Mouse (Mus musculus): ENCODE measurements at regions not wholly inside any gene's neighbourhood (a gene's known extent, or its start where the extent isn't known, plus 50 kb on each side); places are given as distances from the start of the nearest gene placed in this dataset.

DNA sequence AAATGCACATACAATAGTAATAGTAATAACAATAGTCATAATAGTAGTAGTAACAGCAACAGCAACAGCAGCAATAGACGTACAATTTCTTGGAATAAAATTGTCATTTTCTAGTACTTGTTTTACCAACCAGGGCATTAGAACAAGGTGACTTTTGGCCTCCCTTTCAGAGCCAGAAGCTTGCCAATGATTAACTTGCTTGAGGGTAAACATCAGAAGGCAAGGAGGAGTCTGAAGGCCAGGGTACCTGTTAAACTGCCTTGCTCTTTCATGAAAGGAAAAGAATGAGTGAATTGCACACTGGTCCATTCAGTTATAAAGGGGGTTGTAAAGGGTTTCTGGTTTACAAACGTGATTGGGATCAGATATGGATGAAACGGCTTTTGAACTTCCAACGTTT, 351.2 kb upstream of the Nectin3 start:
- Histone ChIP-seq H3K27me3 (ENCODE audit: insufficient read depth, low read length) (no peaks in the 10 kb centered on the region), H3K36me3 (ENCODE audit: insufficient read depth, low read length) (no peaks in the 10 kb centered on the region), H3K9ac (replicated peaks; ENCODE audit: low read length) (no peak overlapping the region), H3K4me3 (ENCODE audit: low read length) (no peak overlapping the region), H3K27ac (no peak overlapping the region), H3K4me2 (ENCODE audit: low read depth, low read length) (no peak overlapping the region), H3K9me3 (ENCODE audit: low read length) (no peaks in the 10 kb centered on the region), H3K4me1 (ENCODE audit: insufficient read depth, low read length) (no peaks in the 10 kb centered on the region)
- ATAC-seq (no peak), DNase-seq (ENCODE audit: low spot score) (no peak)
- TF ChIP-seq CTCF (IDR thresholded peaks at IDR 0.05; ENCODE audit: low read depth), result no peak
- 91% methylated on average over 4 of the region's 4 CpGs for WGBS

DNA sequence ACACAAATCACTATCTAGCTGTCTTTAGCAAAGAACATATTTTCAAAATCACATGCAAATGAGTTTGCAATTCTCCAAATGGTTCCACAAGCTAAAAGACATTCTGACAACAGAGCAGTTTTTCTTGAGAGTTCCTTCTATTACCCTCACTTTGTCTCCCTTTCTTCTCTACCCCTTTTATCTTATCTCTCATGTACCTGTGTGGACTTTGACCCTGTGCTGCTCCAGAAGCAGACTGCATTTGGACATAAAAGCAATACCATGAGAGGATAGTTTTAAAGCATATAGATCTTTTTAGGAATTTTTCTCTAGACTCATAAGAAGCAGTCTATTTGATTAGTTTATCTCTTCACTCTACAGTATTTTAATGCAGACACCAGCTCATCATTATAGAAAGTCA, 350.4 kb upstream of the Nectin3 start:
- no peak overlapping the region for H3K4me2 ChIP-seq (ENCODE audit: low read depth, low read length)
- H3K36me3 ChIP-seq (ENCODE audit: insufficient read depth, low read length), result no peaks in the 10 kb centered on the region
- TF ChIP-seq CTCF (IDR thresholded peaks at IDR 0.05; ENCODE audit: low read depth), result no peak
- ATAC-seq (no peak), DNase-seq (ENCODE audit: low spot score) (no peak)
- no peaks in the 10 kb centered on the region for H3K27me3 ChIP-seq (ENCODE audit: insufficient read depth, low read length)
- no peaks in the 10 kb centered on the region for H3K9me3 ChIP-seq (ENCODE audit: low read length)
- H3K27ac ChIP-seq, result no peak overlapping the region
- H3K9ac ChIP-seq (replicated peaks; ENCODE audit: low read length), result no peak overlapping the region
- no peaks in the 10 kb centered on the region for H3K4me1 ChIP-seq (ENCODE audit: insufficient read depth, low read length)
- no peak overlapping the region for H3K4me3 ChIP-seq (ENCODE audit: low read length)

GRCm38 (mm10) chr16:46847707-46848356, 349.5 kb upstream of the Nectin3 start:
- Histone ChIP-seq H3K36me3 (ENCODE audit: insufficient read depth, low read length) (no peaks in the 10 kb centered on the region), H3K4me1 (ENCODE audit: insufficient read depth, low read length) (no peaks in the 10 kb centered on the region), H3K9ac (replicated peaks; ENCODE audit: low read length) (no peak overlapping the region), H3K27me3 (ENCODE audit: insufficient read depth, low read length) (no peaks in the 10 kb centered on the region), H3K4me3 (ENCODE audit: low read length) (no peak overlapping the region), H3K27ac (no peak overlapping the region), H3K9me3 (ENCODE audit: low read length) (no peaks in the 10 kb centered on the region), H3K4me2 (ENCODE audit: low read depth, low read length) (no peak overlapping the region)
- TF ChIP-seq CTCF (IDR thresholded peaks at IDR 0.05; ENCODE audit: low read depth), result no peak
- ATAC-seq, result no peak
- 52% methylated on average over 3 of the region's 3 CpGs for WGBS
- DNase-seq (ENCODE audit: low spot score), result no peak

DNA sequence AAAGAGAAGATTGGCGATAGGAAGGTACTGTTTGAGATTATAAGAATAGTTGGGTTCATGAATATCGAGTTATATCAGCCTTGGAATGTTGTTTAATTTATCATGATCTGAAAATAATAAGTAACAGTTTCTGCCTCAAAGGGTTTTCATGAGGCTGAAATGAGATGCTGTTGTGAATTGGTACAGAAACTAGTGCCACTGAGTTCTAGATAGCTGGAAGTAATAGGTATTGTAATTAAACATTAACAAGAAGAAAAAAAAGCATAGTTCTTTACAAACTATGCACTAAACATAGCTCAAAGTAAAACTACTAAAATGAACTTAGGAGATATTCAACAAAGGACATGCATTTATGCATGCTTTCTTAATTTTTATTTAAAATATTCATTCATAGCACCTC, 342.9 kb upstream of the Nectin3 start:
- no peak overlapping the region for H3K9ac ChIP-seq (replicated peaks; ENCODE audit: low read length)
- no peaks in the 10 kb centered on the region for H3K9me3 ChIP-seq (ENCODE audit: low read length)
- no peak overlapping the region for H3K4me3 ChIP-seq (ENCODE audit: low read length)
- no peaks in the 10 kb centered on the region for H3K27me3 ChIP-seq (ENCODE audit: insufficient read depth, low read length)
- no peaks in the 10 kb centered on the region for H3K4me1 ChIP-seq (ENCODE audit: insufficient read depth, low read length)
- no peak overlapping the region for H3K4me2 ChIP-seq (ENCODE audit: low read depth, low read length)
- no peak for ATAC-seq
- H3K27ac ChIP-seq, result no peak overlapping the region
- H3K36me3 ChIP-seq (ENCODE audit: insufficient read depth, low read length), result no peaks in the 10 kb centered on the region
- WGBS, result 74% methylated on average over 2 of the region's 2 CpGs
- DNase-seq (ENCODE audit: low spot score), result no peak
- no peak for TF ChIP-seq CTCF (IDR thresholded peaks at IDR 0.05; ENCODE audit: low read depth)

- Histone ChIP-seq H3K27ac (no peak overlapping the region), H3K4me3 (ENCODE audit: low read length) (no peak overlapping the region), H3K4me1 (ENCODE audit: insufficient read depth, low read length) (no peaks in the 10 kb centered on the region), H3K9me3 (ENCODE audit: low read length) (no peaks in the 10 kb centered on the region), H3K4me2 (ENCODE audit: low read depth, low read length) (no peak overlapping the region), H3K36me3 (ENCODE audit: insufficient read depth, low read length) (no peaks in the 10 kb centered on the region), H3K27me3 (ENCODE audit: insufficient read depth, low read length) (no peaks in the 10 kb centered on the region), H3K9ac (replicated peaks; ENCODE audit: low read length) (no peak overlapping the region)
- TF ChIP-seq CTCF (IDR thresholded peaks at IDR 0.05; ENCODE audit: low read depth), result no peak
- no peak for ATAC-seq
- no peak for DNase-seq (ENCODE audit: low spot score)
Measured at GRCm38 (mm10) chr16:46840764-46841163, 342.4 kb upstream of the Nectin3 start.

DNA sequence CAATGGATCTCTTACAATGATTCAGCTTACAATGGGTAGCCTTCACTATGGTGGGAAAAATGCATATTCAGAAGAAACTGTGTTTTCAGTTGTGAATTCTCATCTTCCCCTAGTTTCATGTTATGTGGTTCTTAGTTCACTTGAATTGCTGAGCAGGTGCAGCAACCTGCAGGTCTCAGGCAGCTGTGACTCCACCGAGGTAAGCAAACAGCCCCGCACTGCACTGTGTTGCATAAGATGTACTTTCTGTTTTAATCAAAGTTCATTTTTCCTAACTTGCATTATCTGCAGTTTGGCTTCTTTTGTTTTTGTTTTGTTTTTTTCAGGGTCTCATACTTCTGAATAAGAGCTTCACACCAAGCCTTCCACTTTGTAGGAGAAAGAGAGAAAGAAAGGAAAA, 326.8 kb upstream of the Nectin3 start:
- Histone ChIP-seq H3K4me2 (ENCODE audit: low read depth, low read length) (no peak overlapping the region), H3K4me3 (ENCODE audit: low read length) (no peak overlapping the region), H3K27me3 (ENCODE audit: insufficient read depth, low read length) (no peaks in the 10 kb centered on the region), H3K36me3 (ENCODE audit: insufficient read depth, low read length) (no peaks in the 10 kb centered on the region), H3K27ac (no peak overlapping the region), H3K4me1 (ENCODE audit: insufficient read depth, low read length) (no peaks in the 10 kb centered on the region), H3K9me3 (ENCODE audit: low read length) (no peaks in the 10 kb centered on the region), H3K9ac (replicated peaks; ENCODE audit: low read length) (no peak overlapping the region)
- TF ChIP-seq CTCF (IDR thresholded peaks at IDR 0.05; ENCODE audit: low read depth), result no peak
- no peak for DNase-seq (ENCODE audit: low spot score)
- 73% methylated on average over 2 of the region's 2 CpGs for WGBS
- ATAC-seq, result no peak

DNA sequence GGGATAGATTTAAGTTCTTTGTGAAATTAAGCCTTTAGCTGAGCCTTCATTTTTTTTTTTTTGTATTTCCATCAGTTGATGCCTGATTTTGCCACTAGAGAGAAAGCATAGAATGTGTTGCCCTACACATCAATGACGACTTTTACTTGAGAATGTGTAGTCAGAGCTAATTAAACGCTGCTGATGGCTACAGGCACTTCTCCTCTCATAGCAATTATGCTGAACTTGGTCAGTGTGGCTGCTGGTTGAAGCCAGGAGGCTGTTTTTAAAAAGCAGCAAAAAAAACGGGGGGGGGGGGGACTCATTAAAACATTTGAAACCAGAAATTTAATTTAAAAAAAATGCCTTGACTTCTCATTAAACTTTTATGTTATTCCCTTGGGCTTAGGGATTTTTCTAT, 324.4 kb upstream of the Nectin3 start:
- 62% methylated on average over 3 of the region's 3 CpGs for WGBS
- H3K9ac ChIP-seq (replicated peaks; ENCODE audit: low read length), result no peak overlapping the region
- no peaks in the 10 kb centered on the region for H3K36me3 ChIP-seq (ENCODE audit: insufficient read depth, low read length)
- H3K9me3 ChIP-seq (ENCODE audit: low read length), result no peaks in the 10 kb centered on the region
- no peak overlapping the region for H3K4me2 ChIP-seq (ENCODE audit: low read depth, low read length)
- TF ChIP-seq CTCF (IDR thresholded peaks at IDR 0.05; ENCODE audit: low read depth), result no peak
- DNase-seq (ENCODE audit: low spot score) (no peak), ATAC-seq (no peak)
- H3K4me1 ChIP-seq (ENCODE audit: insufficient read depth, low read length), result no peaks in the 10 kb centered on the region
- no peak overlapping the region for H3K27ac ChIP-seq
- no peaks in the 10 kb centered on the region for H3K27me3 ChIP-seq (ENCODE audit: insufficient read depth, low read length)
- H3K4me3 ChIP-seq (ENCODE audit: low read length), result no peak overlapping the region

Data from hindbrain, postnatal 0 days (tissue).